Mouse (Mus musculus): ENCODE data around the gene Ppp1r3a.

DNA sequence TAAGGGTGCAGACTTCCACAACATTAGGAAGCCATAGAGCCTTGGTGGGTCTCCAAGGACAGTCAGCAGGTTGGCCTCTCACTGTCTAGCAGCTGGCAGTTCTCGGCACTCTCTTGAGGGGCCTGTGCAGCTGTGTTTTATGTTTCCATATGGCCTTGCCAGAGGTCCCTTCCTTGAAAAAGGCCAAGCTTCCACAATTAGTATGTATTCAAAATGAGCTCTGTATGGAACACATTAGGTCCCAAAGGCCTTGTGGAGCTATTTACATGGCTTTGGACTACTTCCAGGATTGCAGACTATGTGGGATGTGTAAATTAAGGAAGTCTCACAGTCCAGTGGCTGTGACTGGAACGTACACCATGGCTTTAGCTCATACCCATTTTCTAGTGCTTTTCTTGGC is 8.1 kb downstream of the Ppp1r3a start:
- TF ChIP-seq CTCF (conservative IDR thresholded peaks at IDR 0.05; ENCODE audit: insufficient read depth, insufficient read length, low read depth, low read length) (no peak), POLR2A (IDR thresholded peaks at IDR 0.05; ENCODE audit: low read depth, low read length) (no peak)

All from kidney, adult 2 months (tissue).